ENCODE assay signal across 18 mouse cellular contexts in the genomic region with DNA sequence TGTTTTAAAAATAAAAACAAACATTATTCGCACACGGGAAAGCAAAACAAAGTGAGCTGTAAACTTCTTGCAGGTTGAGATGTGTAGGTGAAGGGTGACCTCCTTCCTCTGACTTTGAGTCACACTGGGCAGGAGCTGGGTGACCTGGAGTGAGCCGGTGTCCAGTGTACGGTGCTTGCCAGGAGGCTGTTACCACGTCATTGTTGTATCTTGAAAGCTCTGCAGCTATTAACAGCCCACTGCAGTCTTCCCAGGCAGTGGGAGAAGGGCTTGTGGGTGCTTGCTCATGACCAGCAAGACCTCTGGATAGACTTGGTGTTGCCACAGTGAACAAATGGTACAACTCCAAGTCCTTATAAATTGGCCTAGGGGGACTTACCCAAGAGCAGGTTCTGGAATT. TPM values are rescaled to one million over a fixed set of nuclear protein-coding genes. Genes with fewer than 3 reads are reported as not detected.
A peak's percentile ranks its signal among the peaks of the same experiment; 100 is the strongest.
DNase-seq lines count a peak whose midpoint lies in the region; ATAC-seq and TF ChIP-seq lines count a peak whose summit lies in the region.
"Had no signal": no experiment of that assay in that cellular context is flagged by ENCODE, and none has a peak within 500 bp of the region (broad histone marks: within the 10 kb centered on the region; RNA-seq: fewer than 3 reads in every experiment).

No protein-coding gene starts in this region.

- H3K4me3 ChIP-seq in heart, adult 2 months: no peak overlapping the region
- no peak overlapping the region for H3K4me3 ChIP-seq in heart, embryonic 13.5 days
- peak overlapping the region in 1 of 2 experiments; percentile 6; a peak in 1 of 4 replicates for H3K4me3 ChIP-seq in liver, embryonic 14.5 days (ENCODE audit: insufficient read depth in 1 of 2, low read depth in 2 of 2, low read length in 2 of 2)
- H3K4me3 ChIP-seq in thymus, adult 2 months (ENCODE audit: control insufficient read depth, insufficient read depth, low read length): no peak overlapping the region
- H3K4me3 ChIP-seq in left cerebral cortex, adult 2 months: no peak overlapping the region
- H3K4me3 ChIP-seq: forebrain, embryonic 12.5 days; limb, embryonic 15.5 days; stomach, embryonic 15.5 days had no signal

- no peak for TF ChIP-seq CTCF in heart, adult 2 months (IDR thresholded peaks at IDR 0.05)
- no peak for TF ChIP-seq CTCF in liver, embryonic 14.5 days (IDR thresholded peaks at IDR 0.05; ENCODE audit: low read depth)
- TF ChIP-seq CTCF in thymus, adult 2 months (IDR thresholded peaks at IDR 0.05; ENCODE audit: borderline replicate concordance, control insufficient read depth, extremely low read depth, insufficient read depth, low read length, poor library complexity): no peak
- TF ChIP-seq CTCF in left cerebral cortex, adult 2 months (IDR thresholded peaks at IDR 0.05): no peak

- no peak for TF ChIP-seq EP300 in heart, adult 2 months (IDR thresholded peaks at IDR 0.05; ENCODE audit: insufficient read depth, low read depth, low read length)
- no peak for TF ChIP-seq EP300 in liver, embryonic 14.5 days (IDR thresholded peaks at IDR 0.05; ENCODE audit: low read depth)

- no peaks in the 10 kb centered on the region; the same call in 1 of the 2 replicates for H3K4me1 ChIP-seq in heart, adult 2 months (ENCODE audit: control insufficient read depth, insufficient read depth, low read length)
- peaks cover 33% of the 10 kb centered on the region for H3K4me1 ChIP-seq in heart, embryonic 13.5 days
- H3K4me1 ChIP-seq in liver, embryonic 14.5 days (replicated peaks; ENCODE audit: control insufficient read depth in 2 of 2, insufficient read depth in 2 of 2, low read length in 1 of 2): peaks cover 40 to 43% of the 10 kb centered on the region in 2 experiments
- no peaks in the 10 kb centered on the region for H3K4me1 ChIP-seq in thymus, adult 2 months (replicated peaks; ENCODE audit: control insufficient read depth, insufficient read depth, low read length)
- H3K4me1 ChIP-seq: forebrain, embryonic 12.5 days; limb, embryonic 15.5 days; stomach, embryonic 15.5 days had no signal

- peak; percentile 61 for DNase-seq in adrenal gland, postnatal 14 days
- no peak for DNase-seq in adrenal gland, adult 18-20 months (ENCODE audit: low spot score in 2 of 2)
- DNase-seq in heart, adult 2 months: peak in 1 of 2 experiments; percentile 67
- no peak for DNase-seq in heart, postnatal 36 days
- no peak for DNase-seq in liver, embryonic 14.5 days (ENCODE audit: low read depth in 3 of 3, low spot score in 3 of 3)
- DNase-seq in thymus, adult 2 months: no peak
- no peak for DNase-seq in left cerebral cortex, adult 2 months (ENCODE audit: extremely low spot score in 1 of 2, low spot score in 2 of 2)
- DNase-seq: adrenal gland, postnatal 25 days; cerebellum, adult 9-10 months; kidney, postnatal 25 days; layer of hippocampus, adult 9-11 months; lung, postnatal 10 days; spleen, adult 18-20 months had no signal

- H3K9ac ChIP-seq in heart, adult 2 months (ENCODE audit: low read depth, low read length): no peak overlapping the region
- no peak overlapping the region for H3K9ac ChIP-seq in heart, embryonic 13.5 days
- peak overlapping the region; percentile 38; the same call in 1 of the 2 replicates for H3K9ac ChIP-seq in liver, embryonic 14.5 days (replicated peaks)
- H3K9ac ChIP-seq: forebrain, embryonic 12.5 days; limb, embryonic 15.5 days; stomach, embryonic 15.5 days had no signal

- H3K79me2 ChIP-seq in heart, adult 2 months (replicated peaks; ENCODE audit: control insufficient read depth, insufficient read depth, low read length): no peaks in the 10 kb centered on the region

- intact Hi-C loops in heart, adult 2 months (cut with DNase I): loop anchor here (1.0 kb wide), 1 partner anchor 22 kb away; no protein-coding TSS in a partner anchor
- intact Hi-C loops in heart, postnatal 36 days (cut with DNase I): no loop called here
- intact Hi-C loops in left cerebral cortex, adult 2 months (cut with DNase I): no loop called here

- TF ChIP-seq POLR2A in heart, adult 2 months (IDR thresholded peaks at IDR 0.05; ENCODE audit: insufficient read depth, low read depth, low read length): no peak
- TF ChIP-seq POLR2A in thymus, adult 2 months (IDR thresholded peaks at IDR 0.05; ENCODE audit: control insufficient read depth, extremely low read depth, insufficient read depth, low read length, poor library complexity): no peak

- WGBS in heart, adult 2 months: 34% methylated on average over 5 of the region's 5 CpGs
- 49% methylated on average over 5 of the region's 5 CpGs for WGBS in heart, embryonic 13.5 days
- 72% methylated on average over 5 of the region's 5 CpGs for WGBS in liver, embryonic 14.5 days (ENCODE audit: insufficient replicate concordance)
- 92% methylated on average over 5 of the region's 5 CpGs for WGBS in thymus, adult 2 months

- no peaks in the 10 kb centered on the region for H3K9me3 ChIP-seq in heart, embryonic 13.5 days
- H3K9me3 ChIP-seq in liver, embryonic 14.5 days (ENCODE audit: control insufficient read depth, low read length): no peaks in the 10 kb centered on the region
- H3K9me3 ChIP-seq: limb, embryonic 15.5 days; stomach, embryonic 15.5 days had no signal

- peak overlapping the region; percentile 64 for H3K27ac ChIP-seq in heart, adult 2 months
- peak overlapping the region; percentile 56 for H3K27ac ChIP-seq in heart, embryonic 13.5 days (replicated peaks)
- H3K27ac ChIP-seq in liver, embryonic 14.5 days: peak overlapping the region; percentile 98
- no peak overlapping the region for H3K27ac ChIP-seq in thymus, adult 2 months (ENCODE audit: control insufficient read depth, insufficient read depth, low read length)
- H3K27ac ChIP-seq in left cerebral cortex, adult 2 months: no peak overlapping the region
- H3K27ac ChIP-seq: forebrain, embryonic 12.5 days; limb, embryonic 15.5 days; stomach, embryonic 15.5 days had no signal

- ATAC-seq in heart, embryonic 13.5 days (ENCODE audit: extremely low read depth, insufficient number of reproducible peaks, low FRiP score, low TSS enrichment): no peak
- no peak for ATAC-seq in liver, embryonic 14.5 days (ENCODE audit: insufficient read depth)
- ATAC-seq: intestine, postnatal 0 days had no signal

- H3K4me2 ChIP-seq in heart, embryonic 13.5 days: peak overlapping the region; percentile 12
- peak overlapping the region; percentile 65 for H3K4me2 ChIP-seq in liver, embryonic 14.5 days (ENCODE audit: low read depth)
- H3K4me2 ChIP-seq: forebrain, embryonic 12.5 days; limb, embryonic 15.5 days; stomach, embryonic 15.5 days had no signal

- H3K36me3 ChIP-seq in heart, adult 2 months (ENCODE audit: control insufficient read depth, insufficient read depth, low read length): no peaks in the 10 kb centered on the region
- H3K36me3 ChIP-seq in heart, embryonic 13.5 days: peaks cover 34% of the 10 kb centered on the region
- peaks cover 16% of the 10 kb centered on the region for H3K36me3 ChIP-seq in liver, embryonic 14.5 days (replicated peaks; ENCODE audit: control insufficient read depth, insufficient read depth, low read depth)
- no peaks in the 10 kb centered on the region for H3K36me3 ChIP-seq in thymus, adult 2 months (ENCODE audit: control insufficient read depth, insufficient read depth, low read length)

- H3K27me3 ChIP-seq in heart, adult 2 months (ENCODE audit: control insufficient read depth, insufficient read depth, low read length): no peaks in the 10 kb centered on the region
- no peaks in the 10 kb centered on the region; the same call in 1 of the 2 replicates for H3K27me3 ChIP-seq in heart, embryonic 13.5 days (replicated peaks)
- H3K27me3 ChIP-seq in liver, embryonic 14.5 days (ENCODE audit: control insufficient read depth, insufficient read depth, low read length): no peaks in the 10 kb centered on the region
- H3K27me3 ChIP-seq in thymus, adult 2 months (ENCODE audit: control insufficient read depth, insufficient read depth, low read length): no peaks in the 10 kb centered on the region
- H3K27me3 ChIP-seq: forebrain, embryonic 12.5 days; limb, embryonic 15.5 days; stomach, embryonic 15.5 days had no signal

RNA-seq across cellular contexts. Expression of gene Tpra1, which starts 12.7 kb away (rescaled TPM):
- 73.2 and 73.8 TPM in 2 replicates for total RNA-seq in adrenal gland, postnatal 14 days (2021)
- 100 to 1,000 TPM; 103 to 106 TPM for total RNA-seq in adrenal gland, adult 18-20 months (2021)
- total RNA-seq in heart, adult 2 months (2021): 10 to 100 TPM; 34.4 to 34.8 TPM
- 88.0 and 118 TPM in 2 replicates for polyA plus RNA-seq in heart, adult 2 months (2012; rRNA removed)
- total RNA-seq in heart, postnatal 36 days (2021): 10 to 100 TPM; 35.1 to 35.4 TPM
- polyA plus RNA-seq in heart, embryonic 13.5 days (2015; fragmentation: Nextera tagmentation; extraction: Ambion mirVana): 39.8 and 47.0 TPM in 2 replicates
- polyA plus RNA-seq in liver, embryonic 14.5 days (2012; rRNA removed): 52.2 and 61.5 TPM in 2 replicates
- 25.6 and 32.9 TPM in 2 replicates for polyA plus RNA-seq in liver, embryonic 14.5 days (2014; fragmentation: Nextera tagmentation; extraction: Ambion mirVana)
- polyA plus RNA-seq in thymus, adult 2 months (2012; rRNA removed): 300 and 366 TPM in 2 replicates
- 10 to 100 TPM; 50.8 to 53.6 TPM for total RNA-seq in left cerebral cortex, adult 2 months (2021)

RNA-seq across cellular contexts. Expression of gene Mcm2, which starts 16.2 kb away (rescaled TPM):
- 53.9 and 60.2 TPM in 2 replicates for total RNA-seq in adrenal gland, postnatal 14 days (2021)
- 10 to 100 TPM; 23.7 to 26.9 TPM for total RNA-seq in adrenal gland, adult 18-20 months (2021)
- 1 to 10 TPM; 5.3 to 6.1 TPM for total RNA-seq in heart, adult 2 months (2021)
- polyA plus RNA-seq in heart, adult 2 months (2012; rRNA removed): 4.8 and 5.4 TPM in 2 replicates
- 1 to 10 TPM; 5.4 to 6.5 TPM for total RNA-seq in heart, postnatal 36 days (2021)
- 98.1 and 98.3 TPM in 2 replicates for polyA plus RNA-seq in heart, embryonic 13.5 days (2015; fragmentation: Nextera tagmentation; extraction: Ambion mirVana)
- 99.2 and 113 TPM in 2 replicates for polyA plus RNA-seq in liver, embryonic 14.5 days (2012; rRNA removed)
- polyA plus RNA-seq in liver, embryonic 14.5 days (2014; fragmentation: Nextera tagmentation; extraction: Ambion mirVana): 142 and 167 TPM in 2 replicates
- polyA plus RNA-seq in thymus, adult 2 months (2012; rRNA removed): 169 and 232 TPM in 2 replicates
- 1 to 10 TPM; 2.1 to 4.5 TPM for total RNA-seq in left cerebral cortex, adult 2 months (2021)

RNA-seq across cellular contexts. Expression of gene Podxl2, which starts 40.0 kb away (rescaled TPM):
- total RNA-seq in adrenal gland, postnatal 14 days (2021): 24.4 and 27.2 TPM in 2 replicates
- total RNA-seq in adrenal gland, adult 18-20 months (2021): 10 to 100 TPM; 41.2 to 69.3 TPM
- total RNA-seq in heart, adult 2 months (2021): 10 to 100 TPM; 13.1 to 15.9 TPM
- polyA plus RNA-seq in heart, adult 2 months (2012; rRNA removed): 20.7 and 26.2 TPM in 2 replicates
- 10 to 100 TPM; 13.7 to 21.2 TPM for total RNA-seq in heart, postnatal 36 days (2021)
- polyA plus RNA-seq in heart, embryonic 13.5 days (2015; fragmentation: Nextera tagmentation; extraction: Ambion mirVana): 44.1 and 46.1 TPM in 2 replicates
- 1.9 and 3.1 TPM in 2 replicates for polyA plus RNA-seq in liver, embryonic 14.5 days (2012; rRNA removed)
- polyA plus RNA-seq in liver, embryonic 14.5 days (2014; fragmentation: Nextera tagmentation; extraction: Ambion mirVana): 0.59 and 1.2 TPM in 2 replicates
- 95.8 and 100.0 TPM in 2 replicates for polyA plus RNA-seq in thymus, adult 2 months (2012; rRNA removed)
- total RNA-seq in left cerebral cortex, adult 2 months (2021): 100 to 1,000 TPM; 196 to 201 TPM

Comparison
In these comparisons a context has a peak if more than half of its experiments do, and no peak if none do; other contexts are left out.
1. H3K27ac ChIP-seq: peak in heart, adult 2 months (single experiment), heart, embryonic 13.5 days (single experiment) and liver, embryonic 14.5 days (single experiment); none in thymus, adult 2 months (single experiment) and left cerebral cortex, adult 2 months (single experiment).